Mouse (Mus musculus) C2C12 (cell line): ENCODE measurements at regions not wholly inside any gene's neighbourhood (a gene's known extent, or its start where the extent isn't known, plus 50 kb on each side); places are given as distances from the start of the nearest gene placed in this dataset.

Experiments
- CEBPB ChIP-seq: IDR thresholded peaks from one replicate; pipeline ENCODE4 v1.6.1; 2011; ENCODE audit warnings: low read depth, mild to moderate bottlenecking, control low read depth, moderate library complexity
- CTCF ChIP-seq: IDR thresholded peaks from one replicate; pipeline ENCODE4 v1.5.1; 2011; ENCODE audit not compliant: control insufficient read depth, insufficient read depth, insufficient read length
- MAX ChIP-seq: IDR thresholded peaks from one replicate; pipeline ENCODE4 v1.6.1; 2011; ENCODE audit warnings: mild to moderate bottlenecking, control low read depth
- MYOD1 ChIP-seq: IDR thresholded peaks from one replicate; pipeline ENCODE4 v1.6.1; 2011; ENCODE audit warnings: low read depth; ENCODE audit not compliant: control insufficient read depth, insufficient read length
- MYOG ChIP-seq: IDR thresholded peaks from one replicate; pipeline ENCODE4 v1.6.1; 2011; ENCODE audit not compliant: control insufficient read depth, insufficient read length; ENCODE audit errors: extremely low read depth
- USF1 ChIP-seq: IDR thresholded peaks from one replicate; pipeline ENCODE4 v1.6.1; 2011; ENCODE audit warnings: low read depth, mild to moderate bottlenecking, control low read depth, moderate library complexity

GRCm38 (mm10) chr17:9210626-9211025 is 211.2 kb upstream of the Gm17728 start:
- TF ChIP-seq CTCF, result no peak
- TF ChIP-seq USF1, result no peak
- no peak for TF ChIP-seq MAX
- no peak for TF ChIP-seq MYOG
- TF ChIP-seq CEBPB, result no peak
- TF ChIP-seq MYOD1, result no peak
